Mouse (Mus musculus) limb, embryonic 14.5 days (tissue): Measurements from ENCODE around the gene Slc25a45. TPM values are rescaled to one million over a fixed set of nuclear protein-coding genes. Genes with fewer than 3 reads are reported as not detected.

Source experiments
- ATAC-seq: fragments of 200-750 bp; cut with Nextera tagmentation; 2 replicates; pipeline ENCODE4 v1.8.0; 2017; ENCODE audit warnings: low read depth, moderate number of reproducible peaks, moderate TSS enrichment; ENCODE audit not compliant: low FRiP score
- DNase-seq: peaks from one replicate; pipeline ENCODE4 v3.0.0-alpha.2; 2015; ENCODE audit warnings: low spot score
- H3K27ac ChIP-seq: fragments of 300-500 bp; sonication (generic); replicated peaks from 2 replicates; pipeline ENCODE4 v1.5.1; 2014; ENCODE audit warnings: low read depth, mild to moderate bottlenecking, low read length, moderate library complexity, mixed read lengths
- H3K27me3 ChIP-seq: fragments of 300-500 bp; sonication (generic); 2 replicates; pipeline ENCODE4 v1.6.1; 2014; ENCODE audit warnings: low read length, mixed read lengths; ENCODE audit not compliant: control insufficient read depth, insufficient read depth
- H3K36me3 ChIP-seq: fragments of 300-500 bp; sonication (generic); 2 replicates; pipeline ENCODE4 v1.6.1; 2014; ENCODE audit warnings: mild to moderate bottlenecking, low read length, moderate library complexity, mixed read lengths; ENCODE audit not compliant: control insufficient read depth, insufficient read depth
- H3K4me1 ChIP-seq: fragments of 300-500 bp; sonication (generic); 2 replicates; pipeline ENCODE4 v1.6.1; 2014; ENCODE audit warnings: antibody characterized with exemption, low read length, mixed read lengths; ENCODE audit not compliant: control insufficient read depth, insufficient read depth
- H3K4me2 ChIP-seq: fragments of 300-500 bp; sonication (generic); replicated peaks from 2 replicates; pipeline ENCODE4 v1.6.1; 2014; ENCODE audit warnings: low read depth, mild to moderate bottlenecking, low read length, moderate library complexity; ENCODE audit not compliant: severe bottlenecking
- H3K4me3 ChIP-seq: fragments of 300-500 bp; sonication (generic); replicated peaks from 2 replicates; pipeline ENCODE4 v1.5.1; 2014; ENCODE audit warnings: low read length
- H3K9ac ChIP-seq: fragments of 300-500 bp; sonication (generic); 2 replicates; pipeline ENCODE4 v1.6.1; 2014; ENCODE audit warnings: mild to moderate bottlenecking, low read depth, low read length, moderate library complexity; ENCODE audit not compliant: severe bottlenecking
- H3K9me3 ChIP-seq: fragments of 300-500 bp; sonication (generic); 2 replicates; pipeline ENCODE4 v1.6.1; 2016; ENCODE audit warnings: low read length; ENCODE audit not compliant: control insufficient read depth
- POLR2A ChIP-seq: fragments of 200-500 bp; IDR thresholded peaks from 2 replicates; pipeline ENCODE4 v1.8.0; 2012; ENCODE audit warnings: inconsistent platforms, mild to moderate bottlenecking, moderate library complexity, borderline replicate concordance; ENCODE audit not compliant: insufficient read depth, insufficient read length; ENCODE audit errors: extremely low read depth
- WGBS: fragments of 180-500 bp; shearing (Covaris S2); extraction: QIAGEN DNeasy Blood & Tissue Kit; methylation state at CpG from one replicate; pipeline ENCODE4 v1.1.7; 2014; 5-methylcytosine and 5-hydroxymethylcytosine counted together
- polyA plus RNA-seq, 2 experiments: library from polyadenylated mRNA; depleted of rRNA in 1 of 2; stranded (reverse) in 1 of 2; unstranded in 1 of 2; fragments of >200 nt; fragmentation: Nextera tagmentation in 1 of 2; extraction: Ambion mirVana in 1 of 2; gene quantifications; 2 replicates each; pipeline versions ENCODE4 v1.2.1 to v1.2.3; 2012 to 2014

The Slc25a45 gene
- polyA plus RNA-seq, 2 experiments = 3.0 to 6.2 TPM

- WGBS = 87% methylated on average over 19 of the region's 19 CpGs
- no peak for TF ChIP-seq POLR2A
- Histone ChIP-seq H3K9me3 (no peaks in the 10 kb centered on the region), H3K36me3 (peaks cover 32% of the 10 kb centered on the region), H3K4me1 (peaks cover 29% of the 10 kb centered on the region), H3K27me3 (no peaks in the 10 kb centered on the region), H3K4me2 (no peak overlapping the region), H3K4me3 (no peak overlapping the region), H3K9ac (no peak overlapping the region), H3K27ac (no peak overlapping the region)
- DNase-seq (no peak), ATAC-seq (no peak)
Measured at GRCm38 (mm10) chr19:5872931-5873556, 4.6 kb upstream of the Slc25a45 start.

- 15% methylated on average over 13 of the region's 13 CpGs for WGBS
- peaks cover 29% of the 10 kb centered on the region for H3K4me1 ChIP-seq
- H3K9me3 ChIP-seq = no peaks in the 10 kb centered on the region
Measured at GRCm38 (mm10) chr19:5874391-5874968, 3.1 kb upstream of the Slc25a45 start.

GRCm38 (mm10) chr19:5874969-5875480, 2.6 kb upstream of the Slc25a45 start, which contains the start of gene Frmd8:
Gene Frmd8, minus strand, starts transcription at chr19:5875274.
- peak; percentile 89 for ATAC-seq
- peak; percentile 99 for DNase-seq
- peak within 1 kb of the TSS; percentile 69 for H3K4me2 ChIP-seq
- H3K27ac ChIP-seq = peak within 1 kb of the TSS; percentile 63
- H3K4me1 ChIP-seq = peaks cover 29% of the 10 kb centered on the region
- H3K27me3 ChIP-seq = no peaks in the 10 kb centered on the region
- H3K36me3 ChIP-seq = peaks cover 13% of the 10 kb centered on the region; the same call in 1 of the 2 replicates
- H3K9me3 ChIP-seq = no peaks in the 10 kb centered on the region
- TF ChIP-seq POLR2A = no peak
- under 1% methylated on average over 35 of the region's 37 CpGs for WGBS
- peak within 1 kb of the TSS; percentile 64 for H3K4me3 ChIP-seq
- peak within 1 kb of the TSS; percentile 64 for H3K9ac ChIP-seq

More at GRCm38 (mm10) chr19:5874391-5874968, 3.1 kb upstream of the Slc25a45 start:
- DNase-seq (no peak), ATAC-seq (no peak)
- Histone ChIP-seq H3K36me3 (peaks cover 18% of the 10 kb centered on the region; the same call in 1 of the 2 replicates), H3K9ac (peak overlapping the region; percentile 64), H3K4me2 (peak overlapping the region; percentile 69), H3K4me3 (peak overlapping the region; percentile 64), H3K27me3 (no peaks in the 10 kb centered on the region), H3K27ac (no peak overlapping the region)
- no peak for TF ChIP-seq POLR2A

GRCm38 (mm10) chr19:5878362-5878722, 734 bp downstream of the Slc25a45 start:
- DNase-seq = no peak
- no peaks in the 10 kb centered on the region for H3K9me3 ChIP-seq
- no peak for ATAC-seq
- 75% methylated on average over 7 of the region's 7 CpGs for WGBS
- H3K36me3 ChIP-seq = no peaks in the 10 kb centered on the region
- no peak overlapping the region for H3K4me3 ChIP-seq
- 0 out of 2 replicates have a peak overlapping the region, but pooled peaks have one; percentile 8 for H3K4me2 ChIP-seq
- H3K27ac ChIP-seq = no peak overlapping the region
- no peaks in the 10 kb centered on the region for H3K27me3 ChIP-seq
- TF ChIP-seq POLR2A = no peak
- H3K4me1 ChIP-seq = peaks cover 15% of the 10 kb centered on the region
- no peak overlapping the region for H3K9ac ChIP-seq

- H3K4me2 ChIP-seq = no peak overlapping the region
- H3K27ac ChIP-seq = no peak overlapping the region
- WGBS = 72% methylated on average over 3 of the region's 3 CpGs
- TF ChIP-seq POLR2A = no peak
- no peak overlapping the region for H3K9ac ChIP-seq
- no peak for ATAC-seq
- no peak for DNase-seq
- no peaks in the 10 kb centered on the region for H3K9me3 ChIP-seq
- no peaks in the 10 kb centered on the region for H3K36me3 ChIP-seq
- no peak overlapping the region for H3K4me3 ChIP-seq
- peaks cover 12% of the 10 kb centered on the region for H3K4me1 ChIP-seq
- no peaks in the 10 kb centered on the region for H3K27me3 ChIP-seq
Measured at GRCm38 (mm10) chr19:5878916-5879315, 1.3 kb downstream of the Slc25a45 start.
